Mouse (Mus musculus) c-Kit-positive CD71-negative TER-119-negative erythroid progenitor cells, embryonic 14.5 days (primary cell): ENCODE measurements at regions not wholly inside any gene's neighbourhood (a gene's known extent, or its start where the extent isn't known, plus 50 kb on each side); places are given as distances from the start of the nearest gene placed in this dataset.

Source experiments
- DNase-seq: peaks from one replicate; pipeline ENCODE4 v3.0.0-alpha.2; 2013; ENCODE audit warnings: low read depth

GRCm38 (mm10) chr17:89802148-89802547 lies 108.1 kb downstream of the Gm10184 start:
- no peak for DNase-seq

DNA sequence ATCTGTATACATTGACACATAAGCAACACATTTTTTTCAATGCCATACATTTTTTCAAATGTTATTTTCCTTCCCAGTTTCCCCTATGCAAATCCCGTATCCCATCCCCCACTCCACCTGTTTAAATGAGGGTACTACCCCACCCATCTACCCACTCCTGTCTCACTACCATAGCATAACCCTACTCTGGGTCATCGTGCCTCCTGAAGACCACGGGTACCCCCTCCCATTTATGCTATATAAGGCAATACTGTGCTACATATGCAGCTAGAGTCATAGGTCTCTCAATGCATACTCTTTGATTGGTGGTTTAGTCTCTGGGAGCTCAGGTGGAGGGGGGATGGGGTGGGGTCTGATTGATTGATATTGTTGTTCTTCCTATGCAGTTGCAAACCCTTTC lies 132.7 kb downstream of the Gm10184 start:
- no peak for DNase-seq

DNA sequence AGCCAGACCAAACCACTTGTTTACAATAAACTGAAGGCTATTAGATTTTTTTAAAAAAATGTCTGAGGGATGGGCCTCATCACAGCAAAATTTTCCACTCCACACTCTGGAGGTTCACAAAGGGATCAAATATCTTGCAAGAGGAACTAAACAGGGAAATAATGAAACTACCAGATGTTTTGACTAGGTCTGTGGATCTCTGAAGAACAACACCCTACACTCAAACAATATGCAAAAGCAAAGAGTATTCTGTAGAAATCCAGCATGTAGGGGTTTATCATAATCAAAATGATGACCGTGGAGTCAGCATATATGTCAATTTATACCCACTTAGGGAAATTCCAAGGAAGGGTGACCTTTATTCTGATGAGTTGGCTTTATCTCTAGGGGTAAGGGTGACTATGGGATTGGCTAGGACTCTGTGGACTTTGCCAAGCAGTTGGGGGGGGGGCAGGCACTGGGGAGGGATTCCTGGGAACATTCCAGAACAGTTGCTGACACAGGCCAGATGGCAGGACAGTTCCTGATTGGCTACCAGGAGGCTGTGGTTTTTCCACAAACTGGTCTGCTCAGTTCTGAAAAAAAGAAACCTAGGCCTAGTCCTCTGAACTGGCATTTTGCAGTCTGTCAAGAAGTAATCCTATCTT lies 143.9 kb downstream of the Gm10184 start:
- DNase-seq = no peak

DNA sequence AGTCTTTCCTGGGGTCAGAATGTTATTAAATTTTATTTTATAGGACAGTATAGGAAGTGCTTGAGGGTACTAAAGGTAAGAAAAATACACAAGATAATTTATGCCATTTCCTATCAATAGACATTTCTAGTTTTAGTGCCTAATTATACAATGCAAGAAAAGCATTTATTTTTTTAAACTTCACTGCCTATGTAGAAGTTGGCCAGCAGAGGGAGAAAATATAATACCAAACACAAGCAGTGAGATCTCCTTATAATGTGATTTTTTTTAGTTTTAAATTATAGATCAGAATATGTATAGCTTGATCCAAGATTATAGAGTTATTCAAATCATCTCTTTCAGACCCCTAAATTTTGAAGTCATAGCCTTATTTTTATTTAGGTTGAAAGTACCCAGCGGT lies 172.8 kb downstream of the Gm10184 start:
- DNase-seq = no peak

GRCm38 (mm10) chr17:89725534-89725933 lies 184.7 kb downstream of the Gm10184 start:
- no peak for DNase-seq

- DNase-seq = no peak
Measured at GRCm38 (mm10) chr17:89681798-89682197, 228.5 kb downstream of the Gm10184 start.

DNA sequence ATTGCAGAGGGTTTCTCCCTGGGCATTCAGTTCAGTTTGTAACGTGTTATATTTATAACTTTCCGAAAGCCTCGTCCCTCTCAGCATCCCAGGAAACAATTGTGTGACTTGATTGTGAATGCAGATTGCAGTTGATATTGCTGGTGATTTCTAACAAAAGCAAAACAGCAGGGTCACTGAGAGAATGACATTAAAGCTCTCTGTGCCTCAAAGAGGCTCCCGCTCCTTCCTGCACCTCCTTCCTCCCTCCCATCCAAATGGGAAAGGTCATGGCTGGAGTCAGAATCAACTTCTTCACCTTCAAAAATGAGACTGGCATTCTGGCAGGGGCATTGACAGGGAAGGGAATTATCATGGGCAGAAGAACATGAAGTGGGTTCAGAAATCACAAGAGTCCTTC lies 251.9 kb downstream of the Gm10184 start:
- no peak for DNase-seq

GRCm38 (mm10) chr17:89656211-89656610 lies 254.0 kb downstream of the Gm10184 start:
- no peak for DNase-seq

DNA sequence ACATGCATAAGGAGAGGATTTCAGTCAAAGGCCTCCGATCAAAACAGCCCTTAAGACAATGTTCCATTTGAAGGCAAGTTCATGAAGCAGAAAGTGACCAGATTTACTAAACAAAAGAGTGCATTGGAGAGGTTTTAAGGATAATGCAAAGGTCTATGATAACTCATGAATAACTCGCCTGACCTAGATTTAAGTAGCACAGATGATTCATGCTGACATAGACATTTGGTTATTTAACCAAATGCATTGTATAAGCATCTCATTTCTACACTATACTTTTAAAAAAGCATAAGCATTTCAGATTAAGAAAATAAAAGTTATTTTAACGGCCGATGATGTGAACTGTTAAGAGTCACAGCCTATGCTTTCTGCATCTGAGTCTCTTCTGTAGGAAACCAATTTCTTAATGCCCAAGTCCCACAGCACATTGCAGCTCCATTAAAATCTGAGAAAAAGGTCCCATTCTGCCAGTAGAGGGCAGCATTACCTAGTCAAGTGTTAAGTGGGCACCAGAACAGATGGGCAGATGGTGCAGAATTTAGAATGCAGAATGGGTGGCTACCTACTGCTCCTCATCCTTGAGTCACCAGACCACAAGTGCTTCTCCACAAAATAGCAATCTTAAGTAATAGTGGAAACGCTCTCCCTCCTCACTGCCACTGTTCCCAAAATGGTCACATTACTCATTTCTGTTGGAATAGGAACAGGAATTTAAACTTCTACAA lies 256.0 kb downstream of the Gm10184 start:
- peak; percentile 26 for DNase-seq

- DNase-seq = no peak
Measured at GRCm38 (mm10) chr17:89646000-89646399, 264.2 kb downstream of the Gm10184 start.
